Mouse (Mus musculus): ENCODE results near the gene Thy1. TPM values are rescaled to one million over a fixed set of nuclear protein-coding genes. Genes with fewer than 3 reads are reported as not detected.
A peak's percentile ranks its signal among the peaks of the same experiment; 100 is the strongest.

Gene Thy1
- polyA plus RNA-seq, 1 experiment, result not detected

- H3ac ChIP-seq (ENCODE audit: control insufficient read depth, insufficient read length), result peak overlapping the region; percentile 37
- H3K36me3 ChIP-seq (ENCODE audit: control insufficient read depth, insufficient read depth), result no peaks in the 10 kb centered on the region
- peak overlapping the region; percentile 29 for H3K4me3 ChIP-seq
- peak overlapping the region; percentile 95 for H3K4me2 ChIP-seq (ENCODE audit: low read depth)
- no peaks in the 10 kb centered on the region for H3K79me2 ChIP-seq (ENCODE audit: control insufficient read depth, insufficient read depth)
- no peaks in the 10 kb centered on the region for H3K27me3 ChIP-seq (ENCODE audit: control insufficient read depth, insufficient read depth, insufficient read length)
- peak; percentile 97 for TF ChIP-seq POLR2A (IDR thresholded peaks at IDR 0.05; ENCODE audit: insufficient read length, low read depth)
- peak; percentile 95 for TF ChIP-seq POLR2AphosphoS2 (IDR thresholded peaks at IDR 0.05; ENCODE audit: insufficient read length, low read depth)
- TF ChIP-seq MYOD1 (IDR thresholded peaks at IDR 0.05; ENCODE audit: control insufficient read depth in 1 of 3, insufficient read length in 2 of 3, low read depth in 2 of 3), result peak in 1 of 3 experiments; percentile 32
- no peak for TF ChIP-seq TCF12 (IDR thresholded peaks at IDR 0.05; ENCODE audit: insufficient read depth, poor library complexity, severe bottlenecking)
- no peak for TF ChIP-seq MAX (IDR thresholded peaks at IDR 0.05; ENCODE audit: low read depth)
- TF ChIP-seq SRF (IDR thresholded peaks at IDR 0.05; ENCODE audit: control insufficient read depth, insufficient read length, low read depth), result no peak
- peak in 1 of 3 experiments; percentile 33 for TF ChIP-seq MYOG (IDR thresholded peaks at IDR 0.05; ENCODE audit: control insufficient read depth in 1 of 3, insufficient read depth in 1 of 3, insufficient read length in 2 of 3, low read depth in 2 of 3)
- TF ChIP-seq USF1 (IDR thresholded peaks at IDR 0.05; ENCODE audit: low read depth), result no peak
Observed at GRCm38 (mm10) chr9:44084659-44085229, 41.6 kb downstream of the Thy1 start.

GRCm38 (mm10) chr9:44085276-44085675 is 42.1 kb downstream of the Thy1 start:
- Histone ChIP-seq H3K36me3 (ENCODE audit: control insufficient read depth, insufficient read depth) (no peaks in the 10 kb centered on the region), H3K27me3 (ENCODE audit: control insufficient read depth, insufficient read depth, insufficient read length) (no peaks in the 10 kb centered on the region), H3K4me3 (peak overlapping the region; percentile 29), H3K79me2 (ENCODE audit: control insufficient read depth, insufficient read depth) (no peaks in the 10 kb centered on the region), H3ac (ENCODE audit: control insufficient read depth, insufficient read length) (peak overlapping the region; percentile 37), H3K4me2 (ENCODE audit: low read depth) (peak overlapping the region; percentile 84)
- TF ChIP-seq POLR2A (IDR thresholded peaks at IDR 0.05; ENCODE audit: insufficient read length, low read depth), result no peak
- no peak for TF ChIP-seq USF1 (IDR thresholded peaks at IDR 0.05; ENCODE audit: low read depth)
- no peak for TF ChIP-seq CEBPB (IDR thresholded peaks at IDR 0.05; ENCODE audit: insufficient read depth, poor library complexity, severe bottlenecking)

- H3ac ChIP-seq (ENCODE audit: control insufficient read depth, insufficient read length), result peak overlapping the region; percentile 37
- H3K4me3 ChIP-seq, result peak overlapping the region; percentile 29
- no peak for TF ChIP-seq CEBPB (IDR thresholded peaks at IDR 0.05; ENCODE audit: insufficient read depth, poor library complexity, severe bottlenecking)
- no peak for TF ChIP-seq USF1 (IDR thresholded peaks at IDR 0.05; ENCODE audit: low read depth)
- no peak for TF ChIP-seq POLR2AphosphoS2 (IDR thresholded peaks at IDR 0.05; ENCODE audit: insufficient read length, low read depth)
- TF ChIP-seq TCF12 (IDR thresholded peaks at IDR 0.05; ENCODE audit: insufficient read depth, poor library complexity, severe bottlenecking), result no peak
- peak overlapping the region; percentile 84 for H3K4me2 ChIP-seq (ENCODE audit: low read depth)
- H3K27me3 ChIP-seq (ENCODE audit: control insufficient read depth, insufficient read depth, insufficient read length), result no peaks in the 10 kb centered on the region
- no peaks in the 10 kb centered on the region for H3K79me2 ChIP-seq (ENCODE audit: control insufficient read depth, insufficient read depth)
- no peaks in the 10 kb centered on the region for H3K36me3 ChIP-seq (ENCODE audit: control insufficient read depth, insufficient read depth)
Observed at GRCm38 (mm10) chr9:44085741-44086665, 42.8 kb downstream of the Thy1 start.

- H3ac ChIP-seq (ENCODE audit: control insufficient read depth, insufficient read length), result no peak overlapping the region
- H3K27me3 ChIP-seq (ENCODE audit: control insufficient read depth, insufficient read depth, insufficient read length), result no peaks in the 10 kb centered on the region
- H3K36me3 ChIP-seq (ENCODE audit: control insufficient read depth, insufficient read depth), result no peaks in the 10 kb centered on the region
- H3K4me3 ChIP-seq, result no peak overlapping the region
- H3K4me2 ChIP-seq (ENCODE audit: low read depth), result peak overlapping the region; percentile 84
- no peaks in the 10 kb centered on the region for H3K79me2 ChIP-seq (ENCODE audit: control insufficient read depth, insufficient read depth)
- no peak for TF ChIP-seq REST (IDR thresholded peaks at IDR 0.05; ENCODE audit: insufficient read depth, insufficient read length)
- TF ChIP-seq MYOG (IDR thresholded peaks at IDR 0.05; ENCODE audit: control insufficient read depth in 1 of 3, insufficient read depth in 1 of 3, insufficient read length in 2 of 3, low read depth in 2 of 3), result no peak
- TF ChIP-seq CEBPB (IDR thresholded peaks at IDR 0.05; ENCODE audit: insufficient read depth, poor library complexity, severe bottlenecking), result no peak
- TF ChIP-seq MYOD1 (IDR thresholded peaks at IDR 0.05; ENCODE audit: control insufficient read depth in 1 of 3, insufficient read length in 2 of 3, low read depth in 2 of 3), result no peak
- TF ChIP-seq TCF12 (IDR thresholded peaks at IDR 0.05; ENCODE audit: insufficient read depth, poor library complexity, severe bottlenecking), result no peak
- TF ChIP-seq SRF (IDR thresholded peaks at IDR 0.05; ENCODE audit: control insufficient read depth, insufficient read length, low read depth), result no peak
- TF ChIP-seq MAX (IDR thresholded peaks at IDR 0.05; ENCODE audit: low read depth), result no peak
- no peak for TF ChIP-seq POLR2AphosphoS2 (IDR thresholded peaks at IDR 0.05; ENCODE audit: insufficient read length, low read depth)
- no peak for TF ChIP-seq TCF3 (IDR thresholded peaks at IDR 0.05; ENCODE audit: insufficient read length, low read depth)
- no peak for TF ChIP-seq USF1 (IDR thresholded peaks at IDR 0.05; ENCODE audit: low read depth)
- no peak for TF ChIP-seq POLR2A (IDR thresholded peaks at IDR 0.05; ENCODE audit: insufficient read length, low read depth)
- no peak for TF ChIP-seq E2F4 (IDR thresholded peaks at IDR 0.05; ENCODE audit: insufficient read depth)
Observed at GRCm38 (mm10) chr9:44086960-44087359, 43.8 kb downstream of the Thy1 start.
